Comparison of ENCODE assay signal across 22 mouse cellular contexts in genomic region chr11:113502968-113503367, GRCm38 (mm10).
DNase-seq lines count a peak whose midpoint lies in the region; ATAC-seq and TF ChIP-seq lines count a peak whose summit lies in the region.
"Had no signal": no experiment of that assay in that cellular context is flagged by ENCODE, and none has a peak within 500 bp of the region (broad histone marks: within the 10 kb centered on the region; RNA-seq: fewer than 3 reads in every experiment).

No protein-coding gene starts in this region.

- no peak for TF ChIP-seq CTCF in liver, postnatal 0 days (IDR thresholded peaks at IDR 0.05; ENCODE audit: low read depth)
- no peak for TF ChIP-seq CTCF in liver, embryonic 14.5 days (IDR thresholded peaks at IDR 0.05; ENCODE audit: low read depth)

- H3K27ac ChIP-seq in liver, embryonic 12.5 days = 0 out of 2 replicates have a peak overlapping the region, but pooled peaks have one; percentile 31
- H3K27ac ChIP-seq in liver, postnatal 0 days (ENCODE audit: low read depth) = no peak overlapping the region
- peak overlapping the region; percentile 39; the same call in 1 of the 2 replicates for H3K27ac ChIP-seq in liver, embryonic 13.5 days
- H3K27ac ChIP-seq in liver, embryonic 14.5 days = no peak overlapping the region
- H3K27ac ChIP-seq in stomach, embryonic 16.5 days (ENCODE audit: low read length) = peak overlapping the region; percentile 53; the same call in 1 of the 2 replicates
- H3K27ac ChIP-seq in heart, embryonic 11.5 days (ENCODE audit: low read depth, low read length) = no peak overlapping the region
- H3K27ac ChIP-seq in forebrain, embryonic 13.5 days = no peak overlapping the region
- H3K27ac ChIP-seq: embryonic facial prominence, embryonic 10.5 days; embryonic facial prominence, embryonic 12.5 days had no signal

- H3K36me3 ChIP-seq in liver, embryonic 12.5 days = no peaks in the 10 kb centered on the region
- H3K36me3 ChIP-seq in liver, postnatal 0 days (replicated peaks; ENCODE audit: insufficient read depth, low read length) = no peaks in the 10 kb centered on the region
- no peaks in the 10 kb centered on the region for H3K36me3 ChIP-seq in liver, embryonic 13.5 days
- H3K36me3 ChIP-seq in liver, embryonic 14.5 days (replicated peaks; ENCODE audit: control insufficient read depth, insufficient read depth, low read depth) = no peaks in the 10 kb centered on the region
- no peaks in the 10 kb centered on the region for H3K36me3 ChIP-seq in stomach, embryonic 16.5 days (ENCODE audit: control insufficient read depth, insufficient read depth, low read length)
- no peaks in the 10 kb centered on the region for H3K36me3 ChIP-seq in heart, embryonic 11.5 days (ENCODE audit: control insufficient read depth, insufficient read depth, low read length)
- H3K36me3 ChIP-seq in forebrain, embryonic 13.5 days (ENCODE audit: poor library complexity, severe bottlenecking) = no peaks in the 10 kb centered on the region
- H3K36me3 ChIP-seq: embryonic facial prominence, embryonic 10.5 days; embryonic facial prominence, embryonic 12.5 days had no signal

- peak; percentile 53 for ATAC-seq in liver, embryonic 12.5 days
- no peak for ATAC-seq in liver, postnatal 0 days
- peak; percentile 61; the same call in 1 of the 2 replicates for ATAC-seq in liver, embryonic 13.5 days (ENCODE audit: low read depth)
- ATAC-seq in liver, embryonic 14.5 days (ENCODE audit: insufficient read depth) = peak; percentile 46; the same call in 1 of the 2 replicates
- no peak for ATAC-seq in stomach, embryonic 16.5 days (ENCODE audit: insufficient read depth, low FRiP score)
- ATAC-seq in heart, embryonic 11.5 days (replicated peaks; ENCODE audit: insufficient number of reproducible peaks, low FRiP score, low TSS enrichment) = no peak
- ATAC-seq in forebrain, embryonic 13.5 days = no peak
- ATAC-seq: forebrain, embryonic 14.5 days; forebrain, embryonic 16.5 days had no signal

- H3K4me3 ChIP-seq in liver, embryonic 12.5 days = no peak overlapping the region
- H3K4me3 ChIP-seq in liver, postnatal 0 days (ENCODE audit: low read depth, low read length) = no peak overlapping the region
- no peak overlapping the region for H3K4me3 ChIP-seq in liver, embryonic 13.5 days (replicated peaks)
- H3K4me3 ChIP-seq in liver, embryonic 14.5 days (ENCODE audit: insufficient read depth in 1 of 2, low read depth in 2 of 2, low read length in 2 of 2) = no peak overlapping the region
- no peak overlapping the region for H3K4me3 ChIP-seq in stomach, embryonic 16.5 days (replicated peaks; ENCODE audit: low read length)
- no peak overlapping the region for H3K4me3 ChIP-seq in heart, embryonic 11.5 days (ENCODE audit: low read depth, low read length)
- H3K4me3 ChIP-seq in forebrain, embryonic 13.5 days = no peak overlapping the region
- H3K4me3 ChIP-seq: embryonic facial prominence, embryonic 10.5 days; embryonic facial prominence, embryonic 12.5 days had no signal

- 46% methylated on average over 6 of the region's 6 CpGs for WGBS in liver, embryonic 12.5 days (ENCODE audit: insufficient replicate concordance)
- WGBS in liver, postnatal 0 days (ENCODE audit: insufficient replicate concordance) = 67% methylated on average over 6 of the region's 6 CpGs
- WGBS in liver, embryonic 13.5 days (ENCODE audit: insufficient replicate concordance) = 40% methylated on average over 6 of the region's 6 CpGs
- 46% methylated on average over 6 of the region's 6 CpGs for WGBS in liver, embryonic 14.5 days (ENCODE audit: insufficient replicate concordance)
- 73% methylated on average over 6 of the region's 6 CpGs for WGBS in stomach, embryonic 16.5 days
- WGBS in heart, embryonic 11.5 days (ENCODE audit: insufficient replicate concordance) = 60% methylated on average over 6 of the region's 6 CpGs
- 81% methylated on average over 6 of the region's 6 CpGs for WGBS in forebrain, embryonic 13.5 days

- TF ChIP-seq EP300 in liver, postnatal 0 days (IDR thresholded peaks at IDR 0.05; ENCODE audit: low read depth) = no peak
- no peak for TF ChIP-seq EP300 in liver, embryonic 14.5 days (IDR thresholded peaks at IDR 0.05; ENCODE audit: low read depth)

- no peak overlapping the region for H3K9ac ChIP-seq in liver, embryonic 12.5 days
- H3K9ac ChIP-seq in liver, postnatal 0 days (replicated peaks) = no peak overlapping the region
- 0 out of 2 replicates have a peak overlapping the region, but pooled peaks have one; percentile 36 for H3K9ac ChIP-seq in liver, embryonic 13.5 days
- no peak overlapping the region for H3K9ac ChIP-seq in liver, embryonic 14.5 days (replicated peaks)
- H3K9ac ChIP-seq in stomach, embryonic 16.5 days (ENCODE audit: low read length) = no peak overlapping the region
- no peak overlapping the region for H3K9ac ChIP-seq in heart, embryonic 11.5 days (ENCODE audit: low read depth, low read length)
- H3K9ac ChIP-seq in forebrain, embryonic 13.5 days = no peak overlapping the region
- H3K9ac ChIP-seq: embryonic facial prominence, embryonic 12.5 days had no signal

- no peak for DNase-seq in liver, postnatal 0 days
- DNase-seq in liver, embryonic 13.5 days = no peak
- DNase-seq in liver, embryonic 14.5 days (ENCODE audit: low read depth in 3 of 3, low spot score in 3 of 3) = no peak
- no peak for DNase-seq in embryo, embryonic 9.5 days (ENCODE audit: extremely low spot score)
- DNase-seq: adrenal gland, adult 2 months; adrenal gland, postnatal 10 days; adrenal gland, postnatal 25 days; cerebellum, adult 11 months; cerebellum, adult 18-20 months; cerebellum, adult 8-10 months; cerebellum, adult 9-11 months; cerebellum, postnatal 14 days; cerebellum, postnatal 36 days; embryo, embryonic 11 days had no signal

- peak overlapping the region; percentile 10; the same call in 1 of the 2 replicates for H3K4me2 ChIP-seq in liver, embryonic 12.5 days
- no peak overlapping the region for H3K4me2 ChIP-seq in liver, postnatal 0 days (ENCODE audit: low read depth, low read length)
- no peak overlapping the region for H3K4me2 ChIP-seq in liver, embryonic 13.5 days
- no peak overlapping the region for H3K4me2 ChIP-seq in liver, embryonic 14.5 days (ENCODE audit: low read depth)
- no peak overlapping the region for H3K4me2 ChIP-seq in stomach, embryonic 16.5 days (ENCODE audit: low read depth, low read length)
- H3K4me2 ChIP-seq in heart, embryonic 11.5 days = no peak overlapping the region
- H3K4me2 ChIP-seq in forebrain, embryonic 13.5 days = no peak overlapping the region
- H3K4me2 ChIP-seq: embryonic facial prominence, embryonic 12.5 days had no signal

- H3K4me1 ChIP-seq in liver, embryonic 12.5 days = peaks cover 46% of the 10 kb centered on the region
- no peaks in the 10 kb centered on the region for H3K4me1 ChIP-seq in liver, postnatal 0 days (ENCODE audit: insufficient read depth)
- H3K4me1 ChIP-seq in liver, embryonic 13.5 days (replicated peaks) = peaks cover 47% of the 10 kb centered on the region
- H3K4me1 ChIP-seq in liver, embryonic 14.5 days (replicated peaks; ENCODE audit: control insufficient read depth in 2 of 2, insufficient read depth in 2 of 2, low read length in 1 of 2) = peaks cover 12 to 20% of the 10 kb centered on the region in 2 experiments
- 0 out of 2 replicates have a peak, but pooled peaks cover 3% of the 10 kb centered on the region for H3K4me1 ChIP-seq in stomach, embryonic 16.5 days (ENCODE audit: control insufficient read depth, insufficient read depth, low read length)
- peaks cover 4% of the 10 kb centered on the region for H3K4me1 ChIP-seq in heart, embryonic 11.5 days (ENCODE audit: control insufficient read depth, insufficient read depth, low read length)
- peaks cover 21% of the 10 kb centered on the region for H3K4me1 ChIP-seq in forebrain, embryonic 13.5 days

- no peaks in the 10 kb centered on the region for H3K9me3 ChIP-seq in liver, embryonic 12.5 days (replicated peaks)
- H3K9me3 ChIP-seq in liver, postnatal 0 days (ENCODE audit: low read length) = no peaks in the 10 kb centered on the region
- H3K9me3 ChIP-seq in liver, embryonic 13.5 days (replicated peaks) = no peaks in the 10 kb centered on the region
- H3K9me3 ChIP-seq in liver, embryonic 14.5 days (ENCODE audit: control insufficient read depth, low read length) = no peaks in the 10 kb centered on the region
- H3K9me3 ChIP-seq in stomach, embryonic 16.5 days (replicated peaks; ENCODE audit: control insufficient read depth, low read length) = no peaks in the 10 kb centered on the region
- H3K9me3 ChIP-seq in heart, embryonic 11.5 days (replicated peaks; ENCODE audit: control insufficient read depth, low read length) = no peaks in the 10 kb centered on the region
- no peaks in the 10 kb centered on the region for H3K9me3 ChIP-seq in forebrain, embryonic 13.5 days (replicated peaks)
- H3K9me3 ChIP-seq: embryonic facial prominence, embryonic 10.5 days; embryonic facial prominence, embryonic 12.5 days had no signal

- H3K27me3 ChIP-seq in liver, embryonic 12.5 days (replicated peaks) = no peaks in the 10 kb centered on the region
- H3K27me3 ChIP-seq in liver, postnatal 0 days (ENCODE audit: insufficient read depth, low read length) = no peaks in the 10 kb centered on the region
- H3K27me3 ChIP-seq in liver, embryonic 13.5 days = no peaks in the 10 kb centered on the region
- no peaks in the 10 kb centered on the region for H3K27me3 ChIP-seq in liver, embryonic 14.5 days (ENCODE audit: control insufficient read depth, insufficient read depth, low read length)
- no peaks in the 10 kb centered on the region for H3K27me3 ChIP-seq in stomach, embryonic 16.5 days (ENCODE audit: control insufficient read depth, insufficient read depth, low read length)
- no peaks in the 10 kb centered on the region for H3K27me3 ChIP-seq in heart, embryonic 11.5 days (ENCODE audit: control insufficient read depth, insufficient read depth, low read length)
- H3K27me3 ChIP-seq in forebrain, embryonic 13.5 days = no peaks in the 10 kb centered on the region
- H3K27me3 ChIP-seq: embryonic facial prominence, embryonic 12.5 days had no signal

Comparison
In these comparisons a context has a peak if more than half of its experiments do, and no peak if none do; other contexts are left out.
1. ATAC-seq: peak in liver, embryonic 12.5 days (single experiment), liver, embryonic 13.5 days (single experiment) and liver, embryonic 14.5 days (single experiment); none in liver, postnatal 0 days (single experiment), stomach, embryonic 16.5 days (single experiment), heart, embryonic 11.5 days (single experiment) and forebrain, embryonic 13.5 days (single experiment).
2. H3K27ac ChIP-seq: peak in liver, embryonic 12.5 days (single experiment), liver, embryonic 13.5 days (single experiment) and stomach, embryonic 16.5 days (single experiment); none in liver, postnatal 0 days (single experiment), liver, embryonic 14.5 days (single experiment), heart, embryonic 11.5 days (single experiment) and forebrain, embryonic 13.5 days (single experiment).